Mouse (Mus musculus) A20 (cell line): ENCODE results near the gene Tcap.

Source experiments
- DNase-seq: peaks from one replicate; pipeline ENCODE4 v3.0.0-alpha.2; 2011; ENCODE audit warnings: low read depth, low spot score

Gene Tcap

DNA sequence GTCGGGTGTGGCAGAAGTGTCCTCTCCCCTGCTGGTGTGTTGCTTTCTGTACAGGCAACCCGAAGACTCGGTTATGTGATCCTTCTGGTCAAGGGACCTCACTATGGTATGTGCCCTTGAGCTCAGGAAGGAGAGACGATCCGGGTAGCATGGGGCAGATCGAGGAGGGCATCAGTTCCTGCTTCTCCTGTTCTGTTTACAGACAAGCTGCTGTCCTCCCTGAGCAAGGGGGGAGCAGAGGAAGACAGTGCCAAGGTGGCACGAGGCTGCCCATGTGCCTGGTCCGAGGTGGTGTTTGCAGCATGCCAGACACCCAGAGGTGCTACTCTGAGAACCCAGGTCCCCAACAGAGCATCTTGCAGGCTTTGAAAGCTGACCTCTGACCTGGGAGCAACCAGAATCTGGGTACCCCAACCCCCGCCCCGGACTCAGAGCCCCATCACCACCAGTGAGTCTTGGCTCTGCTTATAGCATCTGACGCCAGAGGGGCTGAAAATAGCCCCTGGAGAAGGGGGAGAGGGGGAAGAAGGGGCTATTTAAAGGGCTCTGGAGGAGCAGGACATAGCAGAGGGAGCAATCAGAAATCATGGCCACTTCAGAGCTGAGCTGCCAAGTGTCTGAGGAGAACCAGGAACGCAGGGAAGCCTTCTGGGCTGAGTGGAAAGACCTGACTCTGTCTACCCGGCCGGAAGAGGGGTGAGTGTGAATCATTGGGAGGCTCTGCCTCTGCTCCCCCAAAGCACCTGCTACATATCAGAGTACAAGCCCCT is at the start of gene Tcap:
TSS of gene Tcap (plus strand) at position 551 of the 770 bp plus-strand sequence.
- no peak for DNase-seq

DNA sequence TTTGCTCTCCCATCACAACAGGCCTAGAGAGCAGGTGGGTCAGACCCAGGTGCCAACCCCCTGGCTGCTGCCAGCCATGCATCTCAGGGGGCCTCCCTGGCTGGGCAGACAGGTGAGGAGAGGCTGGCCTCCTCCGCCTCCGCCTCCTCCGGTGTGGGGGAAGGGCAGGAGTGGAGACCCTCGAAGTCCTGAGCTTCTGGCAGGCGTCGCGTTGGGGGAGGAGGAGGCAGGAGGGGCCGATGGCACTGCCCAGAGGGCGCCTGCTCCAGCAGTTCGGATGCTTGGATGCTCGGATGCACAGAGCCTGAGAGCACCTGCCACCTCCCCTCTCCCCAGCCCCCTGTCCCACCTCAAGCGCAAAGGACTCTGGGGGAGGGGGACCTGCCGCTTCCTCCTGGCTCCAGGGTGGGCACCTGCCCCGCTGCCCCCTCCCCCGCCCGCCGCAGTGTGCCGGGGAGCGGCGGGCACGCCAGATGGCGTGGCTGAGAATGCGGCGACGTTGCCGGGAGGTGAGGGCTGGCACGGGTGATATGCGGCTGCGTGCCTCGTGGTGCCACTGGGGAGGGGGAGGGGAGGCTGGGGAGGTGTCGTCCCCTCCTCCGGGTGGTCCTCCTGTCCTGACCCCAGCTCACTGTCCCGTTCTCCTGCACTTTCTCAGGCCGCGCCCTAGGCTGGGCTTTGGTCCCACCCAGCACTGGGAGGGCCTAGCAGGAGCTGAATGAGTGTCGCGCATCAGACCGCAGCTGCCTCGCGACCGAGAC is 49.5 kb upstream of the Tcap start:
- DNase-seq = peak; percentile 47

DNA sequence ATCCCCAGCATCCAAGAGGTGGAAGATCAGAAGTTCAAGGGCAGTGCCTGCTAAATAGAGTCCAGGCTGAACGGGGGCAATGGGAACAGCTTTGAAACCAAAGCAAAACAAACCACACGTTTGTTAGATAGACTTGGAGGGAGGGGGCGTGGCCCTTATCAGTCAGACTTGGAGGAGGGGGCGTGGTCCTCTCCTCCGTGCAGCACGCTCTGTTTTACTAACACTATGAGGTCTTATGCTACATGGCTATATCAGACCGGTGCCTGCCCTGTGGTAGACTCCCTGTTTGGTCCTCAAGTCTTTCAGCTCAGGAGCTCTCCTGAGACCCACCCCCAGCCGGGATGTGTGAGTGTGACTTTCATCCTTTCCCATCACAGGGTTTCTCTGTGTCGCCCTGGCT is 48.4 kb upstream of the Tcap start:
- no peak for DNase-seq

DNA sequence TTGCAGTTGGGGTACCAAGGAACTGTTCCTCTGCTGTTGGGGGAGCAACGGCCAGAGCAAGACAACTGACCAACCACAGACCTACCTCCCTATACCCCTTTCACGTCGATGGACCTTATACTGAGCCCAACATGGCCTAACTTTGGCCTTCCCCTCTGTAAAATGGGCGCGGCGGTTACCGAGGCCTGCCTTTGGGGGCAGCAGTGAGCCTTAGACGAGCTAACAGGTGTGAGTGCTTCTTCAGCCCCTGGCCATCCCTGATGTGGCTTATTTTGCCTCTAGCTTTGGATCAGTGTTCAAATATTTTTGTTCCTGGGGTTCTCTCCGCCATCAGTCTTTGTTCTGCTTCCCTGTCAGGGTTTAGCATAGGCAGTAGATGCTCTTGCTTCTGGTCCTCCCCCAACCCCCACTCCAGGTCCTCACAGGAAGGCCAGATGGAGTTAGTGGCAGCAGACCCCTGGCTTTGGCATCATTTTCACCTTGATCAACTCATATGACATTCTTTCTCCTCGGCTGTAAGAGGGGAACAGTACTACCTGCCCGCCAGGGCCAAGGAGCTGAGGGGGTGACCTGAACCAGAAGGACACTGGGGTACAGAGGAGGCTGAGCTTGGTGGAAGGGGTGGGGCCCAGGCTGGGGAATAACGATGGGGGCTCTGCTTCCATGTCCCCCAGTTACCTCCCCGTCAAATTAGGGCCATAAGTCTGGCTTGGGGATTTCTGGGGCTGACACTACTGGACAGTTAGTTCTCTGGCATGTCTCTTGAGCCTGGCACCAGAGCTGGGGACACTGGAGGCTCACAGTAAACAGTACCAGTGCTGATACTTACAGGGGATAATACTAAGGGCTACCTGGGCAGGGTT is 47.1 kb upstream of the Tcap start:
- DNase-seq = peak; percentile 51

DNA sequence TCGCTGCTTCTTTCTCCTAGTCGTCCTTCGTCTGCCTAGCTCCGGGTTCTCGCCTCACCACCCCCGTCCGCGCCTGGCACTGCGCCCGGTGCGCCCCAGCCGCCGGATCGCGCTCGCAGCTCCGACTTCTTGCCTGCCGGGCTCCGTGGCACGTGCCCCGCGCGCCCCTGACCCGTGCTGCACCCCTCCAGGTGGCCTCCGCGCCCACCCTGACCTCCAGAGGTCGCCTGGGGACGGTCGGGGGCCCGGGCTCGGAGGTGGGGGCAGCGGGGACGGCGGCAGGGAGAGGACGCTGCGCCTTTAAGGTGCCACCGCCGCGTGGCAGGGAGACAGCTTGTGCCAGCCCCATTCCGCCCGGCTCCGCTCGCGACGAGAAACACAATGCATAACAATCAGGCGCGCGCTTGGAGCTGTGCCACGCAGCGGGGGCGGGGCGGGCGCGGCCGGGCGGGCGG is 45.1 kb upstream of the Tcap start:
- DNase-seq = no peak

DNA sequence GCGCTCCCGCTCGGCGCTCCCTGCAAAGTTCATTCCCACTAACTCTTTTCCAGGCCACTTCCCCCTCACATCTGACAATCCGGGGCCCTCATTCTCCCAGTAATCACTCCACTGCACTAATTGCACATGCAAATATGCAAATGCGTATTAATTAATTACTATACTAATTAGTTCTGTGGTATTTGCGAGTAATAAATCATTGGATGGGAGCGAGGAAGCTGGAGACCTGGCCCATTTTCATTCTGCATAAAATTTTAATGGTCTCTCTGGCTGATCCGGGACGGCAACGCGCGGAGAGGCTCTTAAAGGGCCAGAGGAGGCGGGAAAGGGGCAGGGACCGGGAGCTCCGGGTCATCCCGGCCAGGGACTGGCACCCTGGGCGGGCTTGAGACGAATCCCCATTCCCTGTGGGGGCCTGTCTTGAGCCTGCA is 44.5 kb upstream of the Tcap start:
- no peak for DNase-seq

DNA sequence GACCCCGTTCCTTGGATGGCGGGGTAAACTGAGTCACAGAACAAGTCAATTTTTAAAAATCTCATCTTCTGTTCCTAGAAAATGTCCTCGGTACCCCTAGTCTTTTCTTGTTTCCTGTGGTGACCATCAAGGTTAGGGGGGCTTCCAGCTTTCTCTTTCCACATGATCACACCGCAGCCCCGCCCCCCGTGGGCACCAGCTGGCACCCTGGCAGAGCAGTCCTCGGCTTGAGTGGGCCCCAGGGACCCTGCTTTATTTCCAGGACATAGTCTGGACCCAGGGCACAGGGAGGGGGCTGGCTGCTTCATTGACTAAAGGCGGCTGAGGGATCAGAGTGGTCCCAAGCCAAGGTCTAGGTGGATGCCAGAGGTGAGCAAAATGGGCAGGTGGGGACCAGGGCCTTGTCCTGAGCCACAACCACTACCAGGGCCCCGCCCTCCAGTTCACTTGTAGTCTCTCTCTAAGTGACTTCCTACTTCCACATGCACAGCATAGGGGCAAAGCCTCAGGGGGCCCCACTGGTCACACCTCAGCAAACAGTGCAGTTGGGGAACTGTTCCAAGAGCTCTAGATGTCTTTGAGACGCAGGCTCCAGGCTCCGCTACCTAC is 43.8 kb upstream of the Tcap start:
- peak; percentile 55 for DNase-seq

DNA sequence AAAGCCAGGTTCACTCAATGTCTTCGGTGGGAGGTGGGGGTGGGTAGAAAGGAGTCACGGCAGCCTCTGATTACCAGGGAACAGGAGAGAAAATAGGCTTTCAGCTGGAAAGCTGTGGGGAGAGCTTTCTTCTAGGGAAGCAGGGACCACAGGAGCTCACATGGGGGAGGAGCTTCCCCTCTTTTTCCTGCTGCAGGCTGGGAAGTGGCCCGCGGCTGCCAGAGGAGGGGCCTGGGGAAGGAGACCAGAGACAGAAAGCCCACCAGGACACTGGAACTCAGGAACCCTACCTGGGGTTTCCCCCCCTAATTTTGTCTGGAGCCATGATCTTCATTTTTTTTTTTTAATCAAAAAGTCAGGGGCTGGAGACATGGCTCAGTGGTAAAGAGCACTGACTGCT is 43.0 kb upstream of the Tcap start:
- DNase-seq = no peak

DNA sequence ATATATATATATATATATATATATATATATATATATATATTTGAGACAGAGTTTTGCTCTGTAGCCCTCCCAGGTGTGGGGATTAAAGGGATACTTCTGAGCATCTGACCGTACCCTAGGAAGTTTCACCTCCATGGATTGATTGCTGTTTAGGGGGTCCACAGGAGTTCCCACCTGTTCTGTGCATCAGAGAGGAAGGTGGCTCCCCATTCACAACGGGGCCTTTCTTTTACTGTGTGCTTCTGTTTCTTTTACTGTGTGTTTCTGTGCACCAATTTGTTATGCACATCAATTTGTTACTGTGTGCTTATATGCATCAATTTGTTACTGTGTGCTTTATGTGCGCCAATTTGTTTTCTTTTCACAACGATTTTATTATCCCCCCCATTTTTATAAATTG is 42.4 kb upstream of the Tcap start:
- DNase-seq = no peak

DNA sequence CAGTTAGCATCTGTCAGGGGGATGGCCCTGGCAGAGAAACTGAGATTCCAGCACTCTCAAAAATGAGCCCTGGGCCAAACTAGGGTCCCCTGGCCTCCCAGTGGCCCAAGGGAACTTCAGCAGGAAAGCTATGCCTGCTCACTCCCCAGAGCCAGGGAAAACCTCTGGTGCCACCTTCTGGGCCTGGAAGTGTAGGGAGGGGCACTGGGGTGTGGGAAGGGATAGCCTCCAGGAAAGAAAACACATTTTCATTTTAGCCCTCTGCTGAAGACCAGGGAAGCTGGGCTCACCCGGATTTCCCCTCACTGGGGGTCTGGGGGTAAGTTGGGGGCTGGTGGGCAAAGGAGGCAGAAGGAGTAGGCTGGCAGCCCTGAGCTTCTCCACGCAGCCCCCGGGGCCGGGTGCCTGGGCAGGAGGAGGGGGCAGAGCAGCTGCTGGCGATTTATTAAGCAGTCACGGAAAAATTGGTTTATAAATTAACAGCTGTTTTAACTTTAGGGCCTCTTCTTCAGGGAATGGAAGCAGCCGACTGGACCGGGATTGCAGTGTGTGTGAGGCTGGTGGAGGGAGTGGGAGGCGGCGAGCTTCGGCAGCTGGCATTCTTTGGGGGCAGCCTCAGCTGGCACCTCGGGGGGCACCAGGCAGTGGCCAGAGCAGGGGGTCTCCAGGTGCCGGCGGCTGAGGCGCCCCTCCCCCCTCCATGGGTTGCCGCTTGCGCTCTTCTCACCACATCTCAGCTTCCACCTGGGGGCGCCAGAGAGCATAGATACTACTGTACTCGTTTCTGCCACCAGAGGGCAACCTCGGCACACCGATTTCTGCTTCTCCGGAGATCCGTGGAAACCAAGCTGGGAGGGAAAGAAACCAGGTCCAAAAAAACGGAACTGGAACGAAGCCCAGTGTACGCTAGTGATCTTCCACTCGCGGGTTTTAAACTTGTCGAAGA is 41.3 kb upstream of the Tcap start:
- DNase-seq = peak; percentile 87

DNA sequence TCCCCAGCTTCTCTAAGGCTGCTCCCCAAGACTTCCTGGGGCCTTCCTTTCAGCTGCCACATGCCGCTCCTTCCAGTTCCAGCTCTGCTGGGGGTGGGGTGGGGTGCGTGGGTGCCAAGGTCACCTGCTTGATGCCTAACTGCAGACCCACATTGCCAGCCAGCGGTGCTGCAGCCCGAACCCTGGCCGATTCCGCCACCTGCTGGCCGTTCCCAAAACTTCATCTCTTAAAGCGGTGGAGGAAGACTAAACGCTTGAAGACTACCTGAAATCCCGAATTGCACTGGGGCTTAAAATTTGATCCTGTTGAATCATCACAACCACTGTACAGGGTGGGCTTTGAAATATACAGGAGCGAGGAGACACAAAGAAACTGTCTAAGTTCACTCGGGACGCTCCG is 38.4 kb upstream of the Tcap start:
- DNase-seq = peak; percentile 85

DNA sequence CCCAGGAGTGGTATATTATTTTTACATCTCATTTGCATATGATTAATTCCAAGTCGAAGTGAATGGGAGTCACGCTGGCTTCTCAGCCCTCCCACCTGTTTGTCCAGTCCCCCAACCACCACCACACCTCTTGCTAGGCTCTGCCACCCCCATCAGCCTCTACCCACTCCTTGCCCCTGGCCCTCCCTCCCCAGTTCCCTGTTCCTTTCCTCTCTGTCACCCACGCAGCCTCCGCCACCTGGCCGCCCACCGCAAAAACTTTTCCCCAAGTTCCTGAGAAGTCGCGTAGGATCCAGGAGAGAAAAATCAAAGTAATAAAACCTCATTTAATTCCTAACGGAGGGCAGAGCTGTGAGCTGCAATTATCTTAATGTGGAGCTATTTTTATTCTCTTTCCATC is 37.4 kb upstream of the Tcap start:
- peak; percentile 17 for DNase-seq

DNA sequence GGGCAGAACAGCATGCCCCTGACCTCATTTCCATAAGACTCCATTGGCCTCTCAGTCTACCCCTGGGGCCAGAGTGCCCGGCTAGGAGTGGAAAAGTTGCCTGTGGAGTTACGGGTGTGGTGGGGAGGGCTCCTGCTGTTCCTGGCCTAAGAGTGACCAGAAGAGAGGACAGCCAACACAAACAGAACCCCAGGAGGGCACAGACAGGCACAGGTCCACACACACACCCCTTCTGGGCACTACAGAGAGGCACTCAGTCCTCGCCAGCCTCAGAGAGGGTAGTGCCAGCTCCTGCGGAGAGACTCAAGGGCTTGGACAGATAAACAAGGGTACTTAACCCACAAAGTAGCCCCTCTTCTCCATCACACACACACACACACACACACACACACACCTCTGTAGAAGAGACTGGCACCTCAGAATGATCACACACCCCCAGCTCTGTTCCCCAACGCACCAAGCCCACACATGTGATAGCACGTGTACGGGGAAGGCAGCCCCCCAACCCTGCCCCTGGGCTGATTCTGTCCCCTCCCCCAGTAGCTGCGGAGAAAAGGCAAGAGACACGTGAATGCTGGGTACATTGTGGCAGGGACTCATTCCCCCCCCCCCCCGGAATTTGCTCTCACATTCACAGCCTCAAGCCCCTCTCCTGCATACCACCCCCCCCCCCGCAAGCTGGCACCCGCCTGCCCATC is 36.1 kb upstream of the Tcap start:
- no peak for DNase-seq

DNA sequence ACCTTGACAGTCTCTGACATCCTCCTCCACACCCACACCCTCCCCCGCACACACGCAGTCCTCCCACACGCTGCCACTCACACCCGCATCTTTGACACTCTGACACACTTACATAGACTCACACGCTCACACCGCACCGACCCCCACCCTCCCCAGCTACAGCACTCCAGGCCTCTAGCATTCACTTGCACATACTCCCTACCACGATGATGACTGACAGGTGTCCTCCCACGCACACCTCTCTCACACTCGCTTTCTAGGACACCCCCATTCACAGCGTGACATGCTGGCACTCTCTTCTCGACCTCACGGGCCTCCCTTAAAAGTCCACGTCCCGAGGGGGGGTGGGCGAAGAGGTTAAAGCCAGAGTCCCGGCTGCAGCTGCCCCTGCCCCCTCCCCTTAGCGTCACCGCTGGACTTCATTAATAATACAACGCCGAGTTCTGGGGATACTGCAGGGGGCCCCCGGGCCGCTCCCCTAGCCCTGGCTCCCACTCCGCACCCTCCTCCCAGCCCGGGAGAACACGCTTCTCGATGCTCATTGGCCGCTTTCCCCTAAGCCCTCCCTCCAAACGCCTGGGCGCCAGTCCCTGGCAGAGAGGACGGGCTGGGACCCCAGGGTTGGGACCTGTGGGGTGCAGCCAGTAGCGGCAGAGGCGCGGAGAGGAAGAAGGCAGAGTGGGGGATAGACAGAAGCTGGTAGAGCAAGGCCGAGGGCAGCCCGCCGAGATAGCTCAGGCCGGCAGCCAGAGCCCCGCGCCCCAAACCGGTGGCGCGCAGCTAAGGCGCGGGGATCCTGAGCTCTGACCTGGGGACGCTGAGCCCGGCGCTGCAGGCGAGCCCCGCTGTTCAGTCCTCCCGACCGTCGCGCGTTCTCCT is 35.3 kb upstream of the Tcap start, which contains the start of gene Ppp1r1b:
TSS of gene Ppp1r1b (plus strand) at position 322 of the 879 bp plus-strand sequence.
- DNase-seq = no peak

DNA sequence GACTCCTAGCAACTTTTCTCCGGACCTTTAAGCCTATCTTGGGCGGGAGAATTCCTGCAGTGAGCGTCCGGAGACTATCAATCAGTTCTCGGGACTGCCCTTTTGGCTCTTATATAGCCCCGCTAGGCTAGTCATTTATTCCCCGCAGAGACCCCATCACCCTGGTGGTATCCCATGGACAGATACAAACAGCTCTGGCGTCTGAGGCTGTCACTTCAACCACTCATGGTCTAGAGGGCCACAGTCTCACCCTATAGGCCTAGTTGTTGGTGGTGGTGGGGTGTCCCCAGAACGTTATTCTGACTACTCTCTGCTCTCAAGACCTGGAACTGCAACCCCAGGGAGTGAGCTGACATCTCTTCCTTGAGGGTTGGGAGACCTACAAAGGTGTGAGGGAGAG is 34.3 kb upstream of the Tcap start:
- no peak for DNase-seq

DNA sequence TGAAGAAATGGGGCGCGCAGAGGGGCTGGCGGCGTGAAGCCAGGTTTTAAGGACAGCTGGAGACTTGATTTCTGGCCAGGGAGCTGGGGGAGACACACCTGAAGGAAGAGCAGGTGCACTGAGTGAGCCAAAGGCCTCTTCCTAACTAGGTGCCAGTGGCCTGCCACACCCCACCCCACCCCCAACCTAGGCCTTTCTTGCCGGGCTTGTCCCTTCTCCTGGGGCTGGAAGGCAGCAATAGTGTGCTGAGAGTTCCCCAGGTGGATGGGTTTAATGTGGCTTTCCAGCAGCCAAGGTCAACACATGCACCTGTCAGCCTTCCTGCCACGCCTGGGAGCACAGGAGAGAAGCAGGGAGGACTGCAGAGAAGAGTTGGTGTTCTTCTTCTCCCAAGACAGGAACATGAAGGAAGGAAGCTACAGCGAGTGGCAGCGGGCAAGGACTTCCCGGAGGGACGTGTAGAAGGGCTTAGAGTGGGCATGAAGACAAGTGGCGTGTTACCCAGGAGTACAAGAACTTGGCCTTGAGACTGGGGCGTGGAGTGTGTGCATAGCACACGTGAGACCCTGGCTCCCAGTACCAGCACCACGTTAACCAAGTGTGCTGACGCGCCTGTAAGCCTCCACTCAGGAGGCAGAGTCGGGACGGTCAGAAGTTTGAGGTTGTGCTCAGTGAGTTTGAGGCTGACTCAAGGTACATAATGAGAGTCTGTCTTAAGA is 31.2 kb upstream of the Tcap start:
- no peak for DNase-seq

DNA sequence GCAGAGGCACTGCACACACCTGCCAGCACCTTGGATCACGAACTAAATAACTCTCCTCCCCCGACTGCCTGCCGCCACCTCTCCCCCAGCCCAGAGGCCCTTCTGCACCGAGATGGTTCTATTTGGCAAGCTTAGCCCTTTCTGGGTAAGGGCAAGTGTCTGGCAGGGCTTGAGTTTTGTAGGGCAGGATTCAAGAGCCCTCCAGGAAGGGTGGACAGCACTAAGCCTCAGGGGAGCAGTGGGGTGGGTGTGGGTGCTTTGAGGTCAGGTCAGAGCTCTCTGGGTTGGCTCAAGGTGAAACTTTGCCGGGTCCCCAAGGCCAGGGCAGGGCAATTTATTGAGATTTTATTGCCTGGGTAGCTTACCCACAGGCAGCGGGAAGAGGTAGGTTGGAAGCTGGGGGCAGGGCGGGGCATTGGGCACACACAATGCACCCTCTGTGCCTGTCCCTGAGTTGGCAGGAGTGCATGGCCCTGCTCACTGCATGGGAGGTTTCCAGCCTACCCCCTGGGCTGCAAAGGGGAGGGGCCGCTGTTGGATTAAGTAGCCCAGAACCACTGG is 29.9 kb upstream of the Tcap start:
- DNase-seq = no peak

DNA sequence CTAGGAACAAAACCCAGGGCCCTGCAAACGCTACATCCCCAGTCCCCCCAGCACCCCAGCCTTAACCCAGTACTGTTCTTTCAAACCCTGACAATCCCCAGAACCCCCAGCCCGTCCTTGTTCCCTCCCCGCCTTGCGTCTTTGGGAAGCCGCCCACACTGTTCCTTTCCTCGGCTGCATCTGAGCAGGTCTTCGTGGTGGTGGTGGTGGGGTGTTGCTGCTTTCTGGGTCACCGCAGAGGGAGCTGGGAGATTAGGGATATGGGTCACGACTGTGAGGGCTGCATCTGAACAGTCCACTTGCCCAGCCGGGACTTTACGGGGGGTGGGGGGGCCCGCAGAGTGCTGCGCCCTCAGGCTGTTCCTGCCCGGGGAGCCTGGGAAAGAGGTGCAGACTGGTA is 29.2 kb upstream of the Tcap start:
- no peak for DNase-seq
